Mouse (Mus musculus): ENCODE data around the gene Bpgm. TPM values are rescaled to one million over a fixed set of nuclear protein-coding genes. Genes with fewer than 3 reads are reported as not detected.

Bpgm gene
- total and polyA plus RNA-seq, 2 experiments from 2014 or later = 51.4 to 80.6 TPM

GRCm38 (mm10) chr6:34474031-34474430, 2.0 kb upstream of the Bpgm start:
- no peak overlapping the region for H3K4me2 ChIP-seq (ENCODE audit: low read depth, low read length, poor library complexity, severe bottlenecking)
- no peak overlapping the region for H3K9ac ChIP-seq (replicated peaks; ENCODE audit: low read length, poor library complexity, severe bottlenecking)
- no peak overlapping the region for H3K4me3 ChIP-seq (ENCODE audit: low read depth, low read length)
- no peak overlapping the region for H3K27ac ChIP-seq (ENCODE audit: low read depth, low read length)
- H3K4me1 ChIP-seq (ENCODE audit: insufficient read depth, low read length) = peaks cover 10% of the 10 kb centered on the region; the same call in 1 of the 2 replicates
- H3K9me3 ChIP-seq (ENCODE audit: low read length) = no peaks in the 10 kb centered on the region
- no peaks in the 10 kb centered on the region for H3K27me3 ChIP-seq (ENCODE audit: insufficient read depth, low read length)
- no peak for DNase-seq (ENCODE audit: low spot score)
- ATAC-seq (ENCODE audit: low FRiP score) = no peak
- 59% methylated on average over 3 of the region's 3 CpGs for WGBS
- H3K36me3 ChIP-seq (ENCODE audit: insufficient read depth, low read length) = no peaks in the 10 kb centered on the region
- TF ChIP-seq CTCF (IDR thresholded peaks at IDR 0.05) = 0 out of 2 replicates have a peak, but pooled peaks have one; percentile 24

GRCm38 (mm10) chr6:34475391-34475790, 616 bp upstream of the Bpgm start:
- no peak for TF ChIP-seq CTCF (IDR thresholded peaks at IDR 0.05)
- H3K9me3 ChIP-seq (ENCODE audit: low read length) = no peaks in the 10 kb centered on the region
- no peak for DNase-seq (ENCODE audit: low spot score)
- 15% methylated on average over 6 of the region's 6 CpGs for WGBS
- 0 out of 2 replicates have a peak overlapping the region, but pooled peaks have one; percentile 40 for H3K9ac ChIP-seq (replicated peaks; ENCODE audit: low read length, poor library complexity, severe bottlenecking)
- H3K27me3 ChIP-seq (ENCODE audit: insufficient read depth, low read length) = no peaks in the 10 kb centered on the region
- no peak for ATAC-seq (ENCODE audit: low FRiP score)
- peaks cover 13% of the 10 kb centered on the region; the same call in 1 of the 2 replicates for H3K4me1 ChIP-seq (ENCODE audit: insufficient read depth, low read length)
- no peaks in the 10 kb centered on the region for H3K36me3 ChIP-seq (ENCODE audit: insufficient read depth, low read length)
- H3K27ac ChIP-seq (ENCODE audit: low read depth, low read length) = no peak overlapping the region
- peak overlapping the region; percentile 71 for H3K4me3 ChIP-seq (ENCODE audit: low read depth, low read length)
- peak overlapping the region; percentile 40 for H3K4me2 ChIP-seq (ENCODE audit: low read depth, low read length, poor library complexity, severe bottlenecking)

- Histone ChIP-seq H3K4me1 (ENCODE audit: insufficient read depth, low read length) (peaks cover 13% of the 10 kb centered on the region; the same call in 1 of the 2 replicates), H3K36me3 (ENCODE audit: insufficient read depth, low read length) (no peaks in the 10 kb centered on the region), H3K27me3 (ENCODE audit: insufficient read depth, low read length) (no peaks in the 10 kb centered on the region), H3K9ac (replicated peaks; ENCODE audit: low read length, poor library complexity, severe bottlenecking) (0 out of 2 replicates have a peak overlapping the region, but pooled peaks have one; percentile 24), H3K9me3 (ENCODE audit: low read length) (no peaks in the 10 kb centered on the region), H3K4me3 (ENCODE audit: low read depth, low read length) (peak overlapping the region; percentile 22), H3K4me2 (ENCODE audit: low read depth, low read length, poor library complexity, severe bottlenecking) (peak overlapping the region; percentile 46), H3K27ac (ENCODE audit: low read depth, low read length) (no peak overlapping the region)
- 54% methylated on average over 7 of the region's 7 CpGs for WGBS
- no peak for TF ChIP-seq CTCF (IDR thresholded peaks at IDR 0.05)
- DNase-seq (ENCODE audit: low spot score) (no peak), ATAC-seq (ENCODE audit: low FRiP score) (no peak)
Measured at GRCm38 (mm10) chr6:34478036-34478435, 2.0 kb downstream of the Bpgm start.

- 8% methylated on average over 6 of the region's 6 CpGs for WGBS
- peaks cover 13% of the 10 kb centered on the region; the same call in 1 of the 2 replicates for H3K4me1 ChIP-seq (ENCODE audit: insufficient read depth, low read length)
- 0 out of 2 replicates have a peak overlapping the region, but pooled peaks have one; percentile 24 for H3K9ac ChIP-seq (replicated peaks; ENCODE audit: low read length, poor library complexity, severe bottlenecking)
- H3K36me3 ChIP-seq (ENCODE audit: insufficient read depth, low read length) = no peaks in the 10 kb centered on the region
- no peaks in the 10 kb centered on the region for H3K9me3 ChIP-seq (ENCODE audit: low read length)
- H3K27ac ChIP-seq (ENCODE audit: low read depth, low read length) = no peak overlapping the region; the same call in 1 of the 2 replicates
- ATAC-seq (ENCODE audit: low FRiP score) (no peak), DNase-seq (ENCODE audit: low spot score) (no peak)
- peak overlapping the region; percentile 22 for H3K4me3 ChIP-seq (ENCODE audit: low read depth, low read length)
- no peak for TF ChIP-seq CTCF (IDR thresholded peaks at IDR 0.05)
- H3K4me2 ChIP-seq (ENCODE audit: low read depth, low read length, poor library complexity, severe bottlenecking) = peak overlapping the region; percentile 46
- no peaks in the 10 kb centered on the region for H3K27me3 ChIP-seq (ENCODE audit: insufficient read depth, low read length)
Measured at GRCm38 (mm10) chr6:34478677-34479360, 2.8 kb downstream of the Bpgm start.

- no peak overlapping the region for H3K27ac ChIP-seq (ENCODE audit: low read depth, low read length)
- DNase-seq (ENCODE audit: low spot score) = no peak
- no peak overlapping the region; the same call in 1 of the 2 replicates for H3K4me2 ChIP-seq (ENCODE audit: low read depth, low read length, poor library complexity, severe bottlenecking)
- H3K4me1 ChIP-seq (ENCODE audit: insufficient read depth, low read length) = peaks cover 13% of the 10 kb centered on the region; the same call in 1 of the 2 replicates
- no peak overlapping the region for H3K4me3 ChIP-seq (ENCODE audit: low read depth, low read length)
- no peaks in the 10 kb centered on the region for H3K9me3 ChIP-seq (ENCODE audit: low read length)
- no peaks in the 10 kb centered on the region for H3K27me3 ChIP-seq (ENCODE audit: insufficient read depth, low read length)
- no peak for ATAC-seq (ENCODE audit: low FRiP score)
- no peak overlapping the region for H3K9ac ChIP-seq (replicated peaks; ENCODE audit: low read length, poor library complexity, severe bottlenecking)
- H3K36me3 ChIP-seq (ENCODE audit: insufficient read depth, low read length) = no peaks in the 10 kb centered on the region
- 34% methylated on average over 8 of the region's 8 CpGs for WGBS
- TF ChIP-seq CTCF (IDR thresholded peaks at IDR 0.05) = no peak
Measured at GRCm38 (mm10) chr6:34479531-34479930, 3.5 kb downstream of the Bpgm start.

- WGBS = 61% methylated on average over 4 of the region's 4 CpGs
Measured at GRCm38 (mm10) chr6:34480749-34481148, 4.7 kb downstream of the Bpgm start.

More at GRCm38 (mm10) chr6:34480749-34481148, 4.7 kb downstream of the Bpgm start:
- Histone ChIP-seq H3K4me2 (ENCODE audit: low read depth, low read length, poor library complexity, severe bottlenecking) (no peak overlapping the region), H3K27ac (ENCODE audit: low read depth, low read length) (no peak overlapping the region), H3K9ac (replicated peaks; ENCODE audit: low read length, poor library complexity, severe bottlenecking) (no peak overlapping the region), H3K4me3 (ENCODE audit: low read depth, low read length) (no peak overlapping the region), H3K36me3 (ENCODE audit: insufficient read depth, low read length) (no peaks in the 10 kb centered on the region), H3K4me1 (ENCODE audit: insufficient read depth, low read length) (peaks cover 13% of the 10 kb centered on the region; the same call in 1 of the 2 replicates), H3K27me3 (ENCODE audit: insufficient read depth, low read length) (no peaks in the 10 kb centered on the region), H3K9me3 (ENCODE audit: low read length) (no peaks in the 10 kb centered on the region)
- TF ChIP-seq CTCF (IDR thresholded peaks at IDR 0.05) = no peak
- DNase-seq (ENCODE audit: low spot score) (no peak), ATAC-seq (ENCODE audit: low FRiP score) (no peak)
